Mouse (Mus musculus): ENCODE measurements around the gene Bzw2.

The Bzw2 gene

DNA sequence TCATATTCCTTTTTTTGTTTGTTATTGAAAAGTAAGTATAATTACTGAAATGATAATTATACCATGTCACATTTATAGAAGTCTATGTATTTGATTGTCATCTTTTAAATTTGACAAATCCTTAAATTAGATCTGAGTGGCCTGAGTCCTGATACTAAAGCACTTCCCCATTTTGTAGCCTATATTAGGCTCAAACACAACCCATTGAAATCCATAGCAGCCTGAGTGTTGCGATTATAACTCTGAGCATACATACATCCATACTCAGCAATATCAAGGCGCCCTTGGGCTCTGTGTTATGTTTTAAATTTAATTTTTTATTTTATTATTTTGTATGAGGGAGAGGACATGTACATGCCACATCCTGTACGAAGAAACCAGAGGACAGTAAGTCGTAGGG is 87.6 kb downstream of the Bzw2 start:
- DNase-seq (ENCODE audit: low read depth), result no peak

DNA sequence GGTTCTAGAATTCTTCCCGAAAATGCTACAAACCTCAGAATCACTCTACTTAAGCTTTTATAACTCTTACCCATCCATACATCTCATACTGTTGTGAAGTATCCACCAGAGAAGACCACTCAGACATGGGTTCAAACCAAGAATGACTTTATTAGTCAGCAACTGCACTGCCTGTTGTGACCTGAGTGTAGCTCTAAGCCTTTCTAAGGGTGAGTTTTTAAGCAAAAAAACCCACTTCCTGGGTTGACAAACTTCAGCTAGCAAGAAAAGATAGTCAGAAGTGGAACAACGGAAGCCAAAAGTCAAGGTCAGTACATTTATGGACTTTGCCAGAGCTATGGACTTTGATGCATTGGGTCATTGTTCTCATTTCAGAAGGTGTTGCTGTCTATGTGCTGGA is 90.3 kb downstream of the Bzw2 start:
- DNase-seq (ENCODE audit: low read depth), result no peak

- DNase-seq (ENCODE audit: low read depth), result no peak
Observed at GRCm38 (mm10) chr12:36065911-36066310, 92.0 kb downstream of the Bzw2 start.

DNA sequence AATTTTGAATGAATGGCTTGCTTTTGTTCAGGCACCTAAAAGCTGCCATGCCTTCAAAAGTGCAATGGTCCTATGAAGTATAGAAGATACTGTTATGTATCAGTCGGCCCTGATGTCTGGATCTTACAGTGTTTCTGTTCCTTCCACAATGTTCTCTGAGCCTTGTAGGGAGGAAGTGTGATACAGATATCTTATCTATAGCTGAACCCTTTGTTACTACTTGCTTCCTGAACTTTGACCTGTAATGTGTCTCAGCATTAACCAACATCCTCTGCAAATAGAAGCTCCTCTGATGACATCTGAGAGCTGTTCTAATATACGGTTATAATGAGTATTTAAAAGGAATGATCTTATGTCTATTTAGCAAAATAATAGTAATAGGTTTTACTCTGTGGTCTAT is 100.2 kb downstream of the Bzw2 start:
- no peak for DNase-seq (ENCODE audit: low read depth)

DNA sequence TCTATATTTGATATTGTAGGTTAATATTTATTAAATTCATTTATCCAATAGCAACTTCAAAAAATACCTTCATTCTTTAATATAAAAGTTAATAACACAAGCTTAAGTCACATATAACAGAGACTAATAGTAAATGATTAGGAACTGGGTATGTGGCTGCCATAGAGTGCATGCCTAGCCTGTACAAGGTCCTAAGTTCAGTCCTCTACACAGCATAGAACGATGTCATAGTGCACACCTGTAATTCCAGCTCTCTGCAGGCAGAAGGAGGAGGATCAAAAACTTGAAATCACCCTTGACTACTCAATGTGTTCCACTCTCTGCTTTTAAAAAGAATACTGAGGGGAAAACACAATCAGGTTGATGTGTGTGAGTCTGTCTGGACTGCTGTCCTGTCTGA is 107.6 kb downstream of the Bzw2 start:
- no peak for DNase-seq (ENCODE audit: low read depth)

DNA sequence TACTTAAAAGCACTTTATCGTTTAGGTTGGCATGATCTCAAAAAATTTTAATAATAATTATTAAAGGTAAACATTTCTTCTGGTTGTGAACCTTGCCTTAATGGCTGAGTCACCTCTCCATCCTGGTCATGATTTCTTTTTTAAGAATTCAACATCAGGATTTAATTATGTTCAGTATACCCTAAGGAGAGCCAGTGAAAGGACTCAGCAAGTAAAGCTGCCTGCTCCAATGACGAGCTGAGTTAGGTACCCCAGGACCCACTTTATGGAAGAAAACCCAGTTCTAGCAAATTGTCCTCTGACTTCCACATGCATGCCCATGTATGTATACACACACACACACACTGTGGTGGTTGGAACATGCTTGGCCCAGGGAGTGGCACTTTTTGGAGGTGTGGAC is 110.3 kb downstream of the Bzw2 start:
- DNase-seq (ENCODE audit: low read depth), result peak; percentile 13

GRCm38 (mm10) chr12:36046196-36046595 is 111.7 kb downstream of the Bzw2 start:
- no peak for DNase-seq (ENCODE audit: low read depth)

GRCm38 (mm10) chr12:36044691-36045090 is 113.2 kb downstream of the Bzw2 start:
- DNase-seq (ENCODE audit: low read depth), result no peak

GRCm38 (mm10) chr12:36042348-36042778 is 115.5 kb downstream of the Bzw2 start, which contains the start of gene Tspan13:
Tspan13 (minus strand) TSS chr12:36042500.
- no peak for DNase-seq (ENCODE audit: low read depth)
